Mouse (Mus musculus): ENCODE measurements at regions not wholly inside any gene's neighbourhood (a gene's known extent, or its start where the extent isn't known, plus 50 kb on each side); places are given as distances from the start of the nearest gene placed in this dataset.

DNA sequence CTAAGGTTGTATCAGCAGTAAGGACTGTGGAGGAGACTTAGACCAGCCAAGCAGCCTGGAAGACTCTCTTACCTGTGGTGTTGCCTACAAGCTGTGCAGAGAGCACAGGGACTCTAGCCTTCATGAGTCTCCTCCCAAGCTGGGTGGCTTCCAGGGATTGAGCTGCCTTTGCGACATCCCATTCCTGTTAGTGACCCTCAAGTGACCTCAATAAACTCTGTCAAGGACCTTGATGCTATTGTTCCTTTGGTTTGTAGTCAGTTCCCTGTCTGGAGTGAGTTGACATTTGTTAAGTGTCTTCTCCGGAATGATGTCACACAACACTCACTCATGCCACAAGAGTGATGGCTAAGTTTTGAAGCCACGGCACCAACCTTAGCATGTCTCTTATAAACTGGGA lies 211.0 kb downstream of the Cd83 start:
- CTCF ChIA-PET: no interaction called here
- POLR2A ChIA-PET: interaction anchor here in 1 of 4 experiments (0.8 kb wide), 1 partner anchor 149 kb away, joined by 4 read pairs; no protein-coding TSS in a partner anchor

DNA sequence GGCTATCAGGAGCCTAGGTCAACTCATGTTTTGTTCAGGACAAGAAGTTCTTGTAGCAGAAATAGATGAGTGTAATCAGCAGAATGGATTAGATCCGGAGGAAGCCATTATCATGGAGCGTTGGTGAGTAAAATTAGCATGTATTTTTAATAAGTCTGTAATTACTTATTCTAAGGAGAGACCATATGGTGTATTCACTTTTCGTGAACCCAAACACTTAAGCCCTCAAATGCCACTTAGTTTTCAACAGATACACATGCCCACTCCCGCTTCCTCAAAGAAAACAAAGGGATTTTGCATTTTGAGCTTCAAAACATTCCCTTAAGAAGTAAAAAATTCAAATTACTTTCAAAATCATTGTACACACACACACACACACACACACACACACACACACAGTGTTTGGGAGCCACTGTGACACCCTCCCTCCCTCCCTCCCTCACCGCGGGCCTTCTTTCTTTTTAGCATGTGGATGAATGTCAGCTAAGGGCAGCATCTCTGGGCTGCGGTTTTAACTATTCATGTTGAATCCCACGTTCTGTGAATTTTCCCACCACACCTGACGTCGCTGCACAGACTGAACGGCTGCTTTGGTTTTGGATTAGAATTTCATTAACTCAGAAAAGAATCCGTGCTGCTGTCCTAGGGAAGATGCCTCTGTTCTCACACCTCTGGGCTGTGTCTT lies 217.4 kb downstream of the Cd83 start:
- POLR2A ChIA-PET: interaction anchor here in 1 of 4 experiments (1.4 kb wide), 1 partner anchor 16 kb away, joined by 5 read pairs; no protein-coding TSS in a partner anchor

DNA sequence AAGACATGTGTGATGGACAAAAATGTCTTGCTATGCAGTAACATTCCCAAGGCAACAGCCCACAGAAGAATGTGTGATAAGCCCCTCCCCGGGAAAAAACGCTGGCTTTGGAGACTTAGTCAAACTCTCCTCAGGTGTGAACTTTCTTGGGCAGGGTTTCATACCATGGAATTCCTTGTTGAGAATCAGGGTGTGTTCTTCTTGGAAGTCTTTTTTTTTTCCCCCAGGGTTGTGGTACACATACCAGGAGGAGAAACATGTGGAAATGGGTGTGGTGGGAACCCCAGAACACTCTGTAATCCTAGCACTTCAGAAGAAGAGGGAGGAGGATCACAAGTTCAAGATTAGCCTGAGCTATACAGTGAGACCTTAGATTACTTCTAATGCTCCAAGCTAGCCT lies 228.3 kb downstream of the Cd83 start:
- ChIA-PET POLR2A (interaction anchor here in 1 of 4 experiments (0.7 kb wide), 1 partner anchor 44 kb away, joined by 3 read pairs; no protein-coding TSS in a partner anchor), CTCF (no interaction called here)

More for the DNA sequence above, 217.4 kb downstream of the Cd83 start:
- CTCF ChIA-PET: no interaction called here

DNA sequence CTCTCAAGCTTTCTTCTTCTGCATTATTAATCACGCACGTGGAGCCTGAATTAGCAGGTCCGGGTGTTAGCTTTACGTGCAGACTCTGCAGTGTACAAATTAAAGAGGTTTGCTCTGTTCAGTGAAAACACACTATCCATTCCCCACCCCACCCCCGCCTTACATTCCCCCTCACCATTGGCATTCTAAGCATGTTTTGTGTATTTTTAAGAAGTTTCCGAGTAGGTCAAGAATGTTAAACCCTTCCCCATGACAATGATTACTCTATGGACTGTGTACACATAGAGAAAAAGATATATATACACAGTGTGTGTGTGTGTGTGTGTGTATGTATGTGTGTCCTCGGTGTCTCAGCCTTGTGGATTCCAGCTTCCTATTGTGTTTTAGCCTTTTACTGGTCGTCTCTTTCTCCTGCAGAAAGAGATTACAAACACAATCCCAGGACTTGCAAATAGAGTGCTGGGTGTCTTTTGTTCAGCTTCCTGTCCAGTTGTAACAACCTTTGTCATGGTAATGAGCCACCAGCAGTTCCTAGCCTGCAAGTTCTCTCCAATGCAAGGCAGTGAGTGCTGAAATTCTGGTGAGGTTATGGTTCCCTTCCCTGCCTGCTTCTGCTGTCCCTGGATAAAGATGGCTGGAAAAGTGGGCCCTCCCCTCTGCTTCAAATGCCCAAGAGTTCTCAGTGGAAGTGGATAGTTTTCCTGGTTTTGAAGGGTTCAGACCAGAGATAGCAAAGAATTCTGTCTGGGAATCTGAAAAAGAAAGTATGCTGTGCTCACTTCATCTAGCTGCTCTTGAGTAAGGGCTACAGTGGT lies 234.1 kb downstream of the Cd83 start:
- CTCF ChIA-PET: interaction anchor here in 3 of 4 experiments (0.6 to 0.9 kb wide), 5 partner anchors 20 to 868 kb away, joined by 3 to 4 read pairs (median 3); no protein-coding TSS in a partner anchor
- POLR2A ChIA-PET: interaction anchor here in 3 of 4 experiments (0.5 to 2.0 kb wide), 18 partner anchors 10 to 841 kb away, joined by 3 to 12 read pairs (median 4); no protein-coding TSS in a partner anchor

DNA sequence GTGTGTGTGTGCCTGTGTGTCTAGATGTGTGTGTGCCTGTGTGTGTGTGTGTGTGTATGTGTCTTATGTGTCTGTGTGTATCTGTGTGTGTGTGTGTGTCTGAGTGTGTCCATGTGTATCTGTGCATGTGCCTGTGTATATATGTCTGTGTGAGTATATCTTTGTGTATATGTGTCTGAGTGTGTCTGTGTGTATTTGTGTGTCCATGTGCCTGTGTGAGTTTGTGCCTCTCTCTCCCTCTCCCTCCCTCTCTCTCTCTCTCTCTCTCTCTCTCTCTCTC lies 234.7 kb downstream of the Cd83 start:
- ChIA-PET POLR2A (interaction anchor here in 3 of 4 experiments (0.7 to 2.0 kb wide), 10 partner anchors 10 to 662 kb away, joined by 3 to 12 read pairs (median 4); no protein-coding TSS in a partner anchor), CTCF (interaction anchor here in 3 of 4 experiments (0.6 to 0.9 kb wide), 3 partner anchors 29 to 869 kb away, joined by 3 to 4 read pairs (median 3); no protein-coding TSS in a partner anchor)

DNA sequence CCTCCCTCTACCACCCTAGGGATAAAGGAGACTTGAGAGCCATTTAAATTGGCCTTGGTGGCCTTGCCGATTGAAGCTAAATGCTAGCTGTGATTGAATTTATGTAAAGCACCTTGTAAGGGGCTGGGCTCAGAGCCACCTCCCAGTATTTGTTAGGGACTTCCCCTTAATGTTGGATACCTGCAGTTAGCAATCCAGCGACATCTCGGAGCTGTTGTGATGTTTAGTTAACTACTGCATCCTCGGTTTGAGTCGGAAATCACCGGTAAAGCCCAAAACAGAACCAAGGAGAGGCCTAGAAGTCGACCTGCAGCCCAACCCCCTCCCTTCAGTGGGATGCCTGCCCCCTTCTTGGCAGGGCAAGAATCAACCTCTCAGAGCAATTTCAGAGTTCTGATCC lies 236.3 kb downstream of the Cd83 start:
- ChIA-PET POLR2A (interaction anchor here in 1 of 4 experiments (1.4 kb wide), 1 partner anchor 65 kb away, joined by 5 read pairs; no protein-coding TSS in a partner anchor), CTCF (no interaction called here)

DNA sequence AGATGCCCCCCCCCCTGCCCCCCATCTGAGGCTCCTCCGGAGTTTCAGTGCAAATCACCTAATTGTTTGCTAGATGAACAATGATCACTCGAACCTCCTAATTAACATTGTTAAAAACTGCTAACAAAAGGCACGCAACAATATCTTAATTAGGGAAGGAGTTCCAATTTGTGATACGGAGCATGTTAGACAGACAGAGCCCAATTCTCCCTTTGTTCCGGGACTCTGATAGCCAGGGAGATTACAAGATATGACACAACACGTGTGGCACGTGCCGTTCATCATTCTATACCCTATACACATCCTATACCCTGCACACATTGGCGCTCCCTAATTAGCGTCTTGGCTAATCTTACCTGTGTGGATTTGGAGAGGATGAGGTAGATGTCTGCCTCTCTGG lies 237.5 kb downstream of the Cd83 start:
- ChIA-PET POLR2A (interaction anchor here in 3 of 4 experiments (0.6 to 1.1 kb wide), 4 partner anchors 83 to 218 kb away, joined by 3 read pairs; no protein-coding TSS in a partner anchor), CTCF (interaction anchor here in 1 of 4 experiments (0.8 kb wide), 1 partner anchor 649 kb away, joined by 4 read pairs; no protein-coding TSS in a partner anchor)

DNA sequence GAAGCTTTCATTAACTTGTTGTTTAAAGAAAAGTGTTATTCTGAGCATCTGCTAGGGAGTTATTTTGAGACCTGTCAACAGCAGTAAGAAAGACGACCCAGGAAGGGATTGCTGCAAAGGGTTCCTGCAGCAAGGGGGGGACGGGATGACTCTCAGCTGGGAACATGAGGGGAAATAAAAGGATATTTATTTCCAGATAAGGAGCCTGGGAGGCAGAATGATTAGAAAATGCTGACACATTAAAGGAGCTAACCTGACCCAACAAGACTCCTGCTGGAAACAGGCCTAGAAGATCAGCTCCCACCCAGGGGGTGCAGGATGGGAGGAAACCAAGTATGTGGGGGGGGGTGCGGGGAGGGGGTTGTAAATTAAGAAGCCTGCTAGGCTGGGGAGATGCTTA lies 240.0 kb downstream of the Cd83 start:
- POLR2A ChIA-PET: interaction anchor here in 1 of 4 experiments (0.6 to 0.7 kb wide), 2 partner anchors 9 to 92 kb away, joined by 3 to 4 read pairs; no protein-coding TSS in a partner anchor
- CTCF ChIA-PET: interaction anchor here in 1 of 4 experiments (0.7 kb wide), 1 partner anchor 95 kb away, joined by 8 read pairs; no protein-coding TSS in a partner anchor

DNA sequence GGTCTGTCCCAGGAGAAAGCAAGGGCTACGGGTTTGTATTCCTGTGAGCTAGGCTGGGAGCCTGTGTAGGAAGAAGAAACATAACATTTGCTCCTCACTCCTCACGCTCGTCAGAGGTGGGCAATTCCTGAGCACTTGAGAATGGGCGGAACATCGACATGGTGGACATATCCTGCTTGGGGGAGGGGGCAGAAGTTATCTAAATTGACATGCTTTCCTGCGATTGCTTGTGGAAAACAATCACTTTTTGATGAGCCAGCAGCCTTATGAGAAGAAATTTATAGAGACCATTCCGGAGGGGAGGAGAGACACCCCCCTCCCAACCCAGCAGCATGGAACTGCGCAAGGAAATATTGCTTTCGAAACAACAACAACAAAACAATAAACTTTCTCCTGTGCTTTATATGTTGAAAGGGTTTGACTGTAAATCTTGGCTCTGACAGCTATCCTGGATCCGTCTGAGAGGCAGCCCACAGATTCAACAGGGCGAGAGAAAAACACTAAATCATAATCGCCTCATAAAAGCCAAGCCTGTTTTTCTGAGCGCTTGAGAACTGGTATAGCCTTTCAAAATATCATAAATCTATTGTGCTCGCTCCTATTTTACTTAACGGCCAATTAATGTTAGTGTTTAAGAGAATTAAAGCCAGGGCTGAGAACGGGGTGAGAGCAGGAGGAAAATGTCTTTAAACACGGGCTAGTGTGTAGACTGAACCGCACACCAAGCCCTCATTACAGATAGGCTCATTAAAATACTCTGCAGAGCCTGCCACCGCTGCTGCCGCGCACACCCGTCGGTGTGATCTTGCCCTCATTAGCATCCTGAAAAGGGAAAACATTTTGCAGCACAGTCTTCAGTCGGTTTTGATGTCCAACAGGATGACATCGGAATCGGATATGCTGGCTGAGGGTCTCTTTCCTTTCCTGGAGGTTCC lies 242.0 kb downstream of the Cd83 start:
- ChIA-PET POLR2A (no interaction called here), CTCF (no interaction called here)

DNA sequence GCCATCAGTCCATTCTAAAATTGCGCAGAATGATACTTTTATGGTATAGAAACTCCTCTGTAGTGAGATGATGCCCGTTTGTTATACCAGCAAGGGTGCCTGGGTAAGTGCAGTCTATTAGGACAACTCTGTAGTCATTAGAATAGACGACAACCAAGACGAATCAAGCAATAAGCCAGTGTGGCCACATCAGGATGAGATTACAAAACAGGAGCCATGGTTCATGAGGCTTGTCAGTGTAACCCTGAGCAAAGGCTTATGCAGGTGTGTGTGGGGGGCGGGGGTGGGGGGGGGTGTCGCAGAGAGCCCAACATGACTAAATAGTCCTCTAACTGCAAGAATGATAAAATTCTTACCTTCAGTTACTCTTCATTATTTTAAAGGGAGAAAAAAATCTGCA lies 243.5 kb downstream of the Cd83 start:
- POLR2A ChIA-PET: no interaction called here

DNA sequence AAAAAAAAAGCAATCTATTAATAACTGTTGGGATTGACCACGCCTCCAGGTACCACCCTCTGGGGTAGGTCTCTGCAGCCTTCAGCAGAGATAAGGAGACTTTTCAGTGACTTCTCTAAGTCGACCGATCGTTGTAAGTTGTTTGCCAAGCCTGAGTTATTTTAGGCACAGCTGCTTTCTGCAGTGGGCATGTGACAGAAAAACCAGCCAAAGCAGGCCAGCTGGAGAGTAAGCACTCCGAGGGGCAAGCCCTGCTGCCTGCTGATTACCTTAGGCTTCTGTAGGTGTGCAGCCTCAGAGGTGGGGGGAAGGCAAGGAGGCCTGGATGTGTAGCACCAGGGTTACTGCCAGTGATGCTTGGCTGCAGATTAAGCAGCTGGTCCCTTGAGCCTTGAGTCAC lies 246.0 kb downstream of the Cd83 start:
- ChIA-PET CTCF (no interaction called here), POLR2A (no interaction called here)

More for the DNA sequence above, 243.5 kb downstream of the Cd83 start:
- CTCF ChIA-PET: no interaction called here

DNA sequence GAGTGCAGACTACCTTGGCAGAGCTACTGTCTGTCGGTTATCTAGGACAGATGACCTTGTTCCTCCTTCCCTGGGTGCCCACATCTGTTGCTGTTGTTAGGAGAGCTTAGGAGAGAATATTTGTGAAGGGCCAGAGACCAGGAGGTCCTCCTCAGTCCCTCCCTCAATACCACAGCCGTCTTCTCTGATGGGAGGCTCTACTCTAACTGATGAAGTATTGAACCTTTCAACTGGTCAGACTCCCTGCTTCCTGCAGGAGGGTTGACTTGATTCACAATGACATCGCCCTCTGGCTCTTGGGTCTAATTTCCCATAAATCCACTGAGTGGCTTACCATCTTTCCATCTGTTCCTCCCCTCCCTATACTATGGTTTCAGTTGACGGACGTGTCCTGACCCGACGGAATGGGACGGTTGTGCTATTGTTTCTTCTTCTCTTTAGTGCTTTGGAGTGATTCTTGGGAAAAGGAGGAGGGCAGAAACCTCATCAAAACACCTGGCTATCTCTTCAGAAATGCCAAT lies 253.3 kb downstream of the Cd83 start:
- CTCF ChIA-PET: interaction anchor here in 1 of 4 experiments (0.6 kb wide), 1 partner anchor 78 kb away, joined by 3 read pairs; no protein-coding TSS in a partner anchor
- POLR2A ChIA-PET: no interaction called here

DNA sequence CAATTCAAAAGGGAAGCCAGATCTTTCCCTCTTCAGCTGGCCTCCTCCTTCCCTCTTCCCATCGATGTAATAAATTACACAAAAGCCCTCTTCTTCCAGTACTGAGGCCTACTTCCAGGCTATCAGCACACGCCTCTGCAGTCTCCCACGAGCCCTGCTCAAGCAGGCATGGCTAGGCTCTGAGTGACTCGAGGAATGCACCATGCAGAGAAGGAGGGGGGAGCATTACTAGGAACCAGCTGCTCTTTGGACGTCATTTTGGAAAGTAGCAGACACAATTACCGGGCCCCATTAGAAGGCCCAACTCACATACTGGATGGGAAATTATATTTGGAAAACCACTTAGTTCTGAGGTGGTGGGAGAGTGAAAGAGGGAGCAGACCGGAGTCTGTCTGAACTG lies 253.7 kb downstream of the Cd83 start:
- ChIA-PET CTCF (interaction anchor here in 1 of 4 experiments (0.8 kb wide), 1 partner anchor 20 kb away, joined by 3 read pairs; no protein-coding TSS in a partner anchor), POLR2A (interaction anchor here in 1 of 4 experiments (1.2 kb wide), 1 partner anchor 48 kb away, joined by 3 read pairs; no protein-coding TSS in a partner anchor)

DNA sequence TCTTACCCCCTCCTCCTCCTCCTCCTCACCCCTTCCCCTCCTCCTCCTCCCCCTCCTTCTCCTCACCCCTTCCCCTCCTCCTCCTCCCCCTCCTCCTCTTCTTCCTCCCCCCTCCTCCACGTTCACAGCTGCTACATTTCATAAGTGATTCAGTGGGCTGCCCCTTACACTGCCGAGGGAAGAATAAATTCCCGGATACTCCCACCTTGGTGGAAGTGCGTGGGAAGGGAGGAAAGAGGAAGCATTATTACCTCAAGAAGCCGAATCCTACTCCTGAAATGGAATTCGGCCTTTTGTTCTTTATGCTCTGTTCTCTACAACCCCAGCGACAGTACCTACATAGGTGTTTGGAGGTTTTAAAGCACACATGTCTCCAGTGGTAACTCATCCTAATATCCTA lies 256.1 kb downstream of the Cd83 start:
- POLR2A ChIA-PET: no interaction called here
- CTCF ChIA-PET: no interaction called here

DNA sequence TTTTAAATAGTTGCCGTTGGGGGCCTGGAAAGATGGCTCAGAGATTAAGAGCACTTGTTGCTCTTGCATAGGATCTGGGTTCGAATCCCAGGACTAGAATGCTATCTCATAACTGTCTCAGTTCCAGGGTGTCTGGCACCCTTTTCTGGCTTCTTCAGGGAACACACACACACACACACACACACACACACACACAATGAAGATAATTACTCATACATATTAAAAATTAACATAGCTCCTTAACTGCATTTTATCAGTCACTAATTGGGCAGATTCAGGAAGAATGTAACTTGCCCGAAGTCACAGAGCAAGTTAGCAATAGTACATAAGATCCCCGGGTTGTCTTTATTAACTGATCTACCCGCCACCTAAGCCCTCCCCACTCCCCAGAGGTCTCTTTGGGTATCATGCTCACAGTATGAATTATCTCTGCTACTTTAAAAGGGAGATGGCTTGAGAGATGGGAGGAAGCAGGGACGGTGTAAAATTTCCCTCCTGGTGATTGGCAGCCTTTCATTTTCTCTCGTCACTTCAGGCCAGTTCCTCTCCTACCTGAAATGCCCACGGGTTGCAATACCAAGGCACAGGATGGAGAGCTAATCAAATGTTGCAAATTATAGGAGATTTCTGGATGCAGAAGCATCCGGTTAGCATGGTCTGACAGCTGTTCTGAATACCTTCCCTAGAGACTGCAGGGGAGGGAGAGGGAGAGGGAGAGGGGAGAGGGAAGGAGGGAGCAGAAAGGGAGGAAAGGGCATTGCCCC lies 258.3 kb downstream of the Cd83 start:
- POLR2A ChIA-PET: interaction anchor here in 3 of 4 experiments (0.5 to 0.8 kb wide), 3 partner anchors 44 to 711 kb away, joined by 3 to 8 read pairs (median 3); no protein-coding TSS in a partner anchor
- CTCF ChIA-PET: no interaction called here

DNA sequence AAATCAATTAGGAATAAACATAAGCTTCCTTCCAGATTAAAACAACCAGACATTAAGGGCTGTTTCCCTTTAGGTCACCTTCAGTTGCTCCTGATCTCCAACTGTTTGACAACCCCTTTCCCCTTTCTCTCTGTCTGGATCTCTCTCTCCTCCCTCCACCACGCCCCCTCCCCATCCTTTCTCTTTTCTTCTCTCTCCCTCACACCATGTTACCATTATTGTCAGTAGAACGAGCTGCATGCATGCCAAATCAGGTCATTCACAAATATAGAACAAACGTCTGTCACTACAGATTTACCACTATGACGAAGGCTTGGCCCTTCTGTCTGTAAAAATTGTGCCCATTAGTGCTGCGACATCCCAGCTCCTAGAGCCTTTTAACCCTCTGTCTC lies 258.9 kb downstream of the Cd83 start:
- POLR2A ChIA-PET: interaction anchor here in 2 of 4 experiments (0.5 to 0.8 kb wide), 2 partner anchors 200 to 711 kb away, joined by 3 read pairs; no protein-coding TSS in a partner anchor
- CTCF ChIA-PET: no interaction called here

DNA sequence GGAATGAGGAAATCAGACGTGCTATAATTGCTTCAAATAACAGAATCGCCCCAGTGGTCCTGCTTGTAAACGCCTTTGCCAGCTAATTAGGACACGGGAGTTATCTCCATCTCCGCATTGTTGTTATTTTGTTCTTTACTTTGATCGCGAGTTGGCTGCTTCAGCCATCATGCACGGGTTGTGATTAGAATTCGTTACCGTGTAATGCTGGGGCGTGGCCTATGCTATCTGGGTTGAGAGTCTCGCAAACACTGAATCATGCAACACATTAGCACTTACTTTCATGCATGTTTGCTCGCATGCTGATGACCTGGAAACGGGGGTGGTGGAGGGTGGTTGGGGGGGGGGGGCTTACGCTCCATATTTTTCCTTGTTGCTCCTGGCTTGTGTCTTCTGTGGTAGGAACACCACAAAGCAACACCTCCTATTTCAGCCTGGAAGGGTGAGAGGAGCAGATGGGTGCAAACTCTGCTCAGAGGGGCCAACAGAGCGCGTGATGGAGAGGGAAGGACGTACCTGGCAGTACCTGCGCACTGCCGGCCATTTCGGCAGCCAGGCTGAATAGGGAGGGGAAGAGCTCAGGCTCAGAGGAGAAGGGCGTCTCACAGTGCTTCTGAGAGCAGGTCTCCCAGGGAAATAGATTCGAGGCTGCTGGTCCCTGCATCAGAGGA lies 260.1 kb downstream of the Cd83 start:
- CTCF ChIA-PET: no interaction called here
- POLR2A ChIA-PET: interaction anchor here in 1 of 4 experiments (0.7 kb wide), 1 partner anchor 10 kb away, joined by 3 read pairs; no protein-coding TSS in a partner anchor
